Mouse (Mus musculus): Measurements from ENCODE around the gene Ipcef1.

The Ipcef1 gene

DNA sequence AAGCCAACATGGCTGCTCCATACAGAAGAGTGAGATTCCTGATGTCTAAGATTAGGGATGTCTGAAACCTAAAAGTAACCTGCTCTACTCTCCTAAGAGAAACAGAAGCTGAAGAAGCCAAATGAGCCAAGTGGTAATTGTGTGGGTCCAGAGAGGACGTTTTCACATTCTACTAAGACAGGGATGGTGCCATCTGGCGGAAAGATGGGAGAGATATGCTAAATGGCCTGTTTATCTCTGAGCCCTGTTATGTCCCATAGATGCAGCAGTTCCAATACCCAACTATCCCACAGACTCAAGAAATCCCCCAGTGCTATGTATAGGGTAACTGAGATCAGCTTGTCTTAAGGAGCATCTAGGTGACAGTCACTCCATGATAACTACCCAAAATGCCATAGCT lies 74.4 kb downstream of the Ipcef1 start:
- no peak for DNase-seq (ENCODE audit: inconsistent age in 2 of 2, low spot score in 1 of 2)

DNA sequence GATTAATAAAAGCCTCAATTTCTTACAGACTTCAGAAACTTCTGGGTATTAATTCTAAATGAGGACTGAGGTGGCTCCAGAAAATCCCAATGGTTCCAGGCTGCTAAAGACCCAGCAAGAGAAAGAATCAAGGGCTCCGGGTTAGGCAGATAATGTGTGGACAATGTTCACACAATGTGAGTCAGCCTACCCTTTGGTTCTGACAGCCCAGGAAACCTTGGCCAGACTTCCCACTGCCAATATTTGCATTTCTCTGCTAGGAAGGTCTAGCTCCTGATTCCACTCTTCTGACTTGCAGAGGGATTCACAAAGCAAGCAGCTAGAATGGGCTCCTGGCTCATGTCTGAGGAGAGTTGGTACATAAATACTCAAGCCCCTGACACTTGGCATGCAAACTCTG lies 83.9 kb downstream of the Ipcef1 start:
- no peak for DNase-seq (ENCODE audit: inconsistent age in 2 of 2, low spot score in 1 of 2)

DNA sequence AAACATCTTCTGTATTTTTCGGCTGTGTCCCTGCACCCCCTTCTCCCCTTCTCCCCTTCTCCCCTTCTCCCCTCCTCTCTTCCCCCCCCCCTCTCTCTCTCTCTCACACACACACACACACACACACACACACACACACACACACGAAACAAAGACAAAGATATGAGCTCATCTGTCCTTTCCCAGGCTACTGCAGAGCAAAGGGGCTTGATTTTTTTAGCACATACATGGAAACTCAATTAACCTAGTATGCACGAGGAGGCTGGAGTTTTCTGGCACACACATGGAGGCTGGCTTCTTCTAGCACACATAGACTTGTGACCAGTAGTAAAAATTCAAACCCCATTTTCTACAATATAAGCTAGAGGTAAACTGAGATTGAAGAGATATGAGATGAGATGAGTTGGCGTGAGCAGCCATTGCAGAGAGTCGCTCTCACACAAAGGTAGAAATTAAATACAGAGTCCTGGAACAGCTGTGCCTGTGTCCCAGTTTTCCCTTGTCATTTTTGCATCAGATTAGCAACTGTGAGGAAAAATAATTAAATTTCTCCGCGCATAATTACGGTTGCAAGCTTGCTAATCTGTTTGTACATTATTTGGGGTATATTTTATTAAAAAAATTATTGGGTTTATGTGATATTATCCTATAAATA lies 84.6 kb downstream of the Ipcef1 start:
- DNase-seq (ENCODE audit: inconsistent age in 2 of 2, low spot score in 1 of 2): no peak

DNA sequence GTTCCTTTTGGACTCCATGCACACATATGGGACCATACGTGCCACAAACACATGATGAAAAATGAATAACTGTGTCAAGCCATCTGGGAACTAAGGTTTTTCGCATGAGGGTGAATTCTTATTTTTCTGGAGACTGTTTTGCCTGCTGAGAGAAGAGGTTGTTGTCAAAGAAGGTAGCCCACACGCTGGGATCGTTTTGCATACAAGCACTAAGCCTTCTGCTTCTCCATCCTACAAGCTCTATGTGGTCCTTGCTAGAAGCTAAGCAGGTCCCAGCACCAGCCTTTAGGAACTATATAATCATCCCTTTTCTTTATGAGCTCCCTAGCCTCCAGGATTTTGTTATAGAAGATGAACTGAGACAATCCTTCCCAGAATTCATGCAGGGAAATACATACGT lies 93.5 kb downstream of the Ipcef1 start:
- DNase-seq (ENCODE audit: inconsistent age in 2 of 2, low spot score in 1 of 2): no peak

DNA sequence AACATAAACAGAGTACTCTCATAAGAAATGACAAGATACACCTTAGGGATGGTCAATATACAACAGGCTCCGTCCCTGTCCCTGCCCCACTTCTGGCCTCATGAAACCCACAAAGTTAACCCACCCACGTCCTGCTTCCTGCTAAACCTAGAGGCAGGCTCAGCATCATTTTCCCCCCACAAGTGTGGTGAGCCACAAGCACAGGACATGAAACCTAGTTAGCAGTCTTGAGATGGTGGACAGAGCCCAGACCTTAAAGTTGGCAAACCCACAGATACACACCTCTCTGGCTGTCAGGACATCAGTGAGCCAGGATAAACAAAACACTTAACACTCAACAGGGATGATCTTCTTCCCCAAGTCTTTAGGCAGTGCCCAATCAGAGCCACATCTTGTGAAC lies 95.9 kb downstream of the Ipcef1 start:
- no peak for DNase-seq (ENCODE audit: inconsistent age in 2 of 2, low spot score in 1 of 2)

DNA sequence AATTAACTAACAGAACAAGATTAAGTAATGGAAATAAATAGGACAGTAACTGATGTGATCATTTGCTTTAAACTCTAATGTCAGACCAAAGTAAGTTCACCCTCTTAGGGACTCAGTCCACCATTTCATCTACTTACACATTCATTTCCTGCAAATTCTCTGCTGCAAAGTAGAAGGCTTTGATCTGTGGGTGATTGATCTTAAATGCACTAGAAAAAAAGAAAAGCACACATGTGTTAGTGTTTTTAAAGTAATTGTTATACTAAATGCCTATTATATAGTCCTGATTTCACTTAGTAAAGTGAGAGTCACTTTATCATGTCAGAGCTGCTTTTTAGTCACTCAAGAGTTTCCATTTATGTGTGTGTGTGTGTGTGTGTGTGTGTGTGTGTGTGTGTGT lies 97.7 kb downstream of the Ipcef1 start:
- no peak for DNase-seq (ENCODE audit: inconsistent age in 2 of 2, low spot score in 1 of 2)

DNA sequence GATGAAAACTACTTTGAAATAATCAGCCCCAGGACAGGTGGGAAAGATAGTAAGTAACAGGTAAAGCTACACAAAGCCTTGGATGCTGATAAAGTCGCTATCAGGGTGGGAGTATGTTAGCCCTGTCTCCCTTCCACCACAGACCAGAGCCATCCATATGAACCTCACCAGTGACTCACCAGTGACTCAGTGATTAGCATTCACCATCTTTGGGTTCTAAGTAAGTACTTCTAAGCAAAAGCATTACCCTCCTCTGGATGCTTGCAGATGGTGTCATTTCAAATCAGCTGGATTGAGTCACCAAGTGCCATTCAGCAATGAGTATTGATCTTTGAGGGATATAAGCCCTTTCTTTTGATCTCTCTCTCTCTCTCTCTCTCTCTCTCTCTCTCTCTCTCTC lies 99.2 kb downstream of the Ipcef1 start:
- no peak for DNase-seq (ENCODE audit: inconsistent age in 2 of 2, low spot score in 1 of 2)

DNA sequence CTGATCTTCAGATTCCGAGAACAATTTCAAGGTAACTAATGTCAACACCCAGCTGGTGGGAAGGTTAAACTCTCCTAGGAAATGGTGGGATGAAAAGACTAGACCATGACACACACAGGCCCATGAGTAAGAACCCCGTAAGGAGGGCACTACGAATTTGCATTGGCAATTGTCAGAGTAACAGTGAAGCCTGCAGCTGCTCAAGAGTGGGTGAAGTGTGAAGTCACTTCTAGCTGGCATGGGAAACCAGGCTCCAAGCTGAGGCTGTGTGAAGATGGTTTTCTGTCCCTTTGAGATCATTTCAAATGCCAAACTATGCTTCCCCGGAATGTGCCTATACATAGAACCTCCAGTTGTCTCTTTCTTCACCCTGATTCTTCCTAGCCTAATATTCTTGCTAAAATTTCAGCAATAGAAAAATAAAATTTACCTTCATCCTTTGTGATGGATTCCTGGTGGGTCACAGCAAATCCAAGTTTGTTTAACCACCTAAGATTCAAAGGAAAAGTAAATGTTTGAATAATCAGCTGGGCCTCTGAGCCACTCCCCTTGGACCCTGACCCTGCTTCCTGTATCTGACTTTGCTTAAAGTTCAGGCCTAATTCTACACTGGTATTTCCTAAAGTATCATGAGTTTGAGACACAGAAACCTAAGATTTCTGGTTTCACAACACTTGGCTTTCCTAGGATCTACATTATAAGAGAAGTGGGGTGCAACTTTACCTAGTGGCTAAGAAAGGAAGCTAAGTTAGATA lies 115.4 kb downstream of the Ipcef1 start:
- DNase-seq (ENCODE audit: inconsistent age in 2 of 2, low spot score in 1 of 2): no peak

DNA sequence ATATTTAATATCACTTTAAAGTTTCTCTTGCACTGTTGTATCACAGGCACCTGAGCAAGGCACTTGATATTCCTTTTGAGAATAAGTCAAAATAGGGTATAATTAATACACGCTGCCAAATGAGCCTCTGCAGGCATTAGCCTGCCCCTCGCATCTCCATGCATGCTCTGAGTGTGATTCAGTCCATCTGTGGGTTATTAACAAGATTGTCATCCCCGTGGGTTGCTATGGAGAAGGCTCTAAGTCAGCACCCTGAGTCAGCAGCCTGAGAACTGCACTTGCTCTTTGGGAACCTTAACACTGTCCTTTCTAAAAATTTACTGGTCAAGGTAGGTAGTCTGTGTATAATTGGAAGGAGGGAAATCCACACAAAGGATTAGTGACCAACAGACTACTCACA lies 117.5 kb downstream of the Ipcef1 start:
- no peak for DNase-seq (ENCODE audit: inconsistent age in 2 of 2, low spot score in 1 of 2)

DNA sequence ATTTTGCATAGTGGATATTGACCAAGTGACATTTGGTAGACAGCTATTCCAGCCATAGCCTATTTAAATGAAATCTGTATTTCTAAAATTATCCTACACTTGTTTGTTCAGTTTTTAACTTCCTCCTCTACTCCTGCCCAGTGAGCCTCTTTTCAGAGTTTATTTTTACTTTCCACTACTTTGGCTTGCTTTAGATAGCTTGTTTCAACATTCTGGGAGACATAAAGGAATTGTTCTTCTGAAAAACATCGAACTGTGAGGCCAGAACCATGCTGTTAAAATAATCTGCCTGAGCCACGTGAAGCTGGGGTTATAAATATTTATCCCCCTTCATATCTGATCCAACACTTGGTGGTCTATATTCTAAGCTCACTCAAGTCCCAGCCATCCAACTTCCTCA lies 121.4 kb downstream of the Ipcef1 start:
- DNase-seq (ENCODE audit: inconsistent age in 2 of 2, low spot score in 1 of 2): no peak

DNA sequence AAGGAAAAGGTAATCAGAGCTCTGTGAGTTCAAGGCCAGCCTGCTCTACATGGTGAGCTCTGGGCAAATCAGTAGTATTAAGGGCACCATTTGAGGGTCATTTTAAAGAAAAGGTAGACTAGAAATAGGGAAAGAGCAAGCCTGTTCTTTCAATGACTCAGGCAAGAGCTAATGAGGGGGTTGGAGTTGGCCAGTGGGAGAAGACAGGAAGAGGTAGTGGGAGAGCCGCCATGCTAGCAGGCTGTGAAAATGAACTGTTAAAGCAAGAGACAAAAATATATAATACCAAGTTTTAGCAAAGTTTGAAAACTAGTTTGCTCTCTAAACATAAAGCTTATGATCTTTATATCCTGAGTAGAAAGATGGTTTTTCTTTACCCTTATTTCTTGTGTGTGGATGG lies 121.9 kb downstream of the Ipcef1 start:
- DNase-seq (ENCODE audit: inconsistent age in 2 of 2, low spot score in 1 of 2): no peak

DNA sequence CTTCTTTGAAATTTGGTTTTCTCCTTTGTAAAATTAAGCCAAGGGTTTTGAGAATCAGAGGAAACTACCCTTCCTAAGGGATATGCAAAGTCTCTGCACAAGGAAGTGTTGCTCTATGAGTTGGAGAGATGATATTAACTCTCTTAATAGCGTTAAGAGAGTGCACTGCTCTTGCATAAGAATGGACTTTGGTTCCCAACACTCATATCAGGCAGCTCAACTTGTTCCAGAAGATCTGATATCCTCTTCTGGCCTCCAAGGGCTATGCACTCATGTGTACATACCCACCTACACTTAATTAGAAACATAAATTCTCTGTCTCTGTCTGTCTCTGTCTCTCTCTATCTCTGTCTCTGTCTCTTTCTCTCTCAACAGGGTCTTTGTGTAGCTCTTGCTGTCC lies 123.4 kb downstream of the Ipcef1 start:
- DNase-seq (ENCODE audit: inconsistent age in 2 of 2, low spot score in 1 of 2): no peak

DNA sequence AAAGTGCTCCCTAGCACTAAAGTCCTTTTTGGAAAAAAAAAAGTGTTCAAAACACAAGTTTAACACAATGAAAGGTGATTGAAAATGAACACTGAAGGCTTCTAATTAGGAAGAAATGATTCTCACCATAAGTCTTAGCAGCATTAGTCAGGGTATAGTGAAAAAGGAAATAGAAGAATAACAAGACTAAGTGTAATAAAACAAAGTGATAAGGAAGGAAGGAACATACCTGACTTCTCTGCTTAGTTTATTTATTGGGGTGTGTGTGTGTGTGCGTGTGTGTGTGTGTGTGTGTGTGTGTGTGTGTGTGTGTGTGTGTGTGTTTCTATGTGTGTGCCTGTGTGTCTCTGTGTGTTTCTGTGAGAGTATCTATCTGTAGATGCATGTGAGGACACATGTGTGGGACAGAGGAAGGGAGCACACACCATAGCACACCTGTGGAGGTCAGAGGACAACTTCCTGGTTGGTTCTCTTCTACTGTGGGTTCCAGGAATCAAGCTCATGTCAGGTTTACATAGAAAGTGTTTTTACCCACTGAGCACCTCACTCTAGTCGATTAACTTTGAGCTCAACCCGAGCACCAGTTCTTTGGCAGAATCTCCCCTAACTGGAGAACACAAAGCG lies 124.6 kb downstream of the Ipcef1 start:
- DNase-seq (ENCODE audit: inconsistent age in 2 of 2, low spot score in 1 of 2): no peak

DNA sequence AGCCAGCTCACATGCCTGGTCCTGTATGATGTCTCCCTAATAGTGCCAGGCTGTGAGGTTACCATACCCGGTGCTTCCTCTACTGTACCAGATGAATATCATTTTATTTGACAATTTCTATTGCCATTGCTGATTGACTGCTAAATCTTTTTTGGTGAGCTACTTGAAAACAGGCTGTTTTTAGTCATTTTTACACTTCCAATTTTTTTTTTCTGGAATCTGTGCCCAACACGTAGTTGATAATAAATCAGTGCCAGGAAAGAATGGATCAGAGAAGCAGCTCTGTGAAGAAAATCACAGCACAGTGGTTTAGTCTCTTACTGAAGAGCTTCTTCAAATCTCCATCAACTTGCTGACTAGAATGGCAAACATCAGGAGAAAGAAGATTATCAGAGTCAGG lies 125.6 kb downstream of the Ipcef1 start:
- no peak for DNase-seq (ENCODE audit: inconsistent age in 2 of 2, low spot score in 1 of 2)

DNA sequence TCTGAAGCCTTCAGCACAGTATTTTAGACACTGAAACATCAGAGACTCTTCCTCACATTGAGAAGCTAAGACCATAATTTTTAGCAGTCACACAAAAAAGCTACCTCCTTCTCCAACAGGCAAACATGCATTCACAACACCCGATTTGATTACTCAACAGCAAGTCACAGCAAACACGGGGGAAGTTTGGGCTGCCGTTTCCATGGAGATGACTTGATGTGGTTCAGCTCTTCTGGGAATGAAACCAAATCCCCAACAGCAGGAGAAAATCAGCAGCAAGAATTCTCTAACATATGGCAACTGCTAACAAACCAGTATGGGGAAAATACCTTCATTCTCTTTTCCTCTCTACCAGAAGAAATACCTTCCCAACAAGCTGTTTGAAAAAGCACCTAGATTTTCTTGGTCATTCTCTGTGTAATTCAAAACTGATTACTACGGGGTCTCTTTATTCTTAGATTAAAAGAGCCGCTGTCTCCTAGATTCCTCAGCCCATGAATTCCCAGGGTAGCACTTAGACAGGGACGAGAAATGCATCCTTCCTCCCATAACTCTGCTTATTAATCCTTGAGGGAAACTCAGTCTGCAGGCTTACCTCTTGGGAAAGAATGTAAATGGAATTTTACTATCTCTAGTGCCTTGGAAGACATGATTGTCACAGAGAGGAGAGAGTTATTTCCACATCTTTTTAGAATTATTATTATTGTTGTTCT lies 135.6 kb downstream of the Ipcef1 start:
- DNase-seq (ENCODE audit: inconsistent age in 2 of 2, low spot score in 1 of 2): no peak

DNA sequence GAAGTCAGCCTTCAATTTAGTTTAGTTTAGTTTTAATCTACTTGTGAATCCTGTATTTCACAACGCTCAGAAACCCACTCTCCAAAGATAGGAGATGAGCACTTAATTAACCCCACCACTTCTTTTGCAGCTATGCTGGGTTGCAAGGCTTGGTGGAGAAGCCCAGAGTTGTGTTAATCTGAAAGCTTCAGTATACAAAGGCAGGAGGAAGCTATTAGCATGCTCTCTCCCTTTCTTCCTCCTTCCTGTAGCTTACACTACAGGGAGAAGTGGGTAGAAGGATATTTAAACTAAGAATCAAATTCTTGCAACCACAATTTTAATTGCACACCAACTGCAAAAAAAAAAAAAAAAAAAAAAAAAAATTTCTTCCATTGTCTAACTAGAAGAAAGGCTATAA lies 136.3 kb downstream of the Ipcef1 start:
- DNase-seq (ENCODE audit: inconsistent age in 2 of 2, low spot score in 1 of 2): no peak

DNA sequence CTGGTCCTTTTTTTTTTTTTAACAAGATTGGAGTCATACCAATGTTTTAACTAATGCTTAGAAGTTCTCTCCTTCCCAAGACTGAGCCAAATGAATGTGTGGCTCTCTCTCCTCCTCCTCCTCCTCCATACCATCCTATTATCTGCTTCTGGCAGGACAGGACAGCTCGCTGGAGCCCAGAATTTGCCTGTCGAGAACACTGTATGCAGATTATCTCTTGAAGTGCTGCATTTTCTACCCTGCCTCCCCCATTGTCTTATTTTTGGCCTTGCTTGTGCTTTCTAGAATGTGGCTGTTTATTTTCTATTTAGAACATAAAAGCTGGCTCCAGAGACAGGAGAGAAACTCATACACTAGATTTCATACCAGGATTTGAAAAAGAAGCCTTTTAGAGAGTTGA lies 142.5 kb downstream of the Ipcef1 start:
- no peak for DNase-seq (ENCODE audit: inconsistent age in 2 of 2, low spot score in 1 of 2)

DNA sequence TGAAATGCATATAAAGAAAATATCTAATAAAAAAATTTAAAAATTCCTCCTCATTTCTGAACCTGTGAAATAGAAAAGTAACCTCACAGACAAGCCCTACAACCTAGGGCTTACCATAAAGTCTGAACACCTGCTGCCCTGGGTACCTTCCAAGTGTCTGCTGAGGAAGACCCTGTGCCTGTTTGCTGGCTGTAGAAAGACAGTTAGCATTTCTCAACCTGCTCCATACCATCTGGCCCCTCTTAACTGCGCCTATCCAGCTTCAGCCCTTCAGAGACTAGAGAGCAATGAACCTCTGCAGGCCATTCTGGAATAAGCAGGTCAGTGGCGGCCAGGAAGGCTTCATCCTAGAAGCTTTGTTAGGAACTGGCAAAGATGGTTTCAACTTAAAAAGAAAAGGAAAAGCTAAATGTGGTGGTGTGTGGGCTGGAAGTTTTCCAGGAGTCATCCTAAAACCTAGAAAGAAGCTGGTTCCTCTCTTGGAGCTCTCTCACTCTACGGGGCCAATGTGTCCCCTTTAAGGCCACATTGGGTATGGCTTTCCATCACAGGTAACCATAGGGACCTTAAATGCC lies 150.4 kb downstream of the Ipcef1 start:
- no peak for DNase-seq (ENCODE audit: inconsistent age in 2 of 2, low spot score in 1 of 2)

DNA sequence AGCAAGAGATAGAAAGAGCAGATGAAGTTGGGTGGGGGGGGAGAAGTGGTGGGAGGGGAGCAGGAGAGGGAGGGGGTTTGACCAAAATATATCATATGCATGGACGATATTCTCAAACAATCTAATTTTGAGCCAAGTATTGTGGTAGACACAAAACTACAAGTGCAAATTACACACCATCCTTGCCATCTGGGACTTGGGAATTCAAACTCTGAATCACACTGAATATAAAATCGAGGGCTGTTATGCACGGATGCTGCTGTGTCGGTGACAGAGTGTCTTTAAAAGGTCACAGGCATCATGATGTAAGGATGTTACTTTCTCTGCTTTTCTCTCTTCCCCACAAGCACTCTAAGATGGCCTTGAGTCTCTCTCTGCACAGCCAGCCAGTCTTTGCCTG lies 152.2 kb downstream of the Ipcef1 start:
- DNase-seq (ENCODE audit: inconsistent age in 2 of 2, low spot score in 1 of 2): no peak

DNA sequence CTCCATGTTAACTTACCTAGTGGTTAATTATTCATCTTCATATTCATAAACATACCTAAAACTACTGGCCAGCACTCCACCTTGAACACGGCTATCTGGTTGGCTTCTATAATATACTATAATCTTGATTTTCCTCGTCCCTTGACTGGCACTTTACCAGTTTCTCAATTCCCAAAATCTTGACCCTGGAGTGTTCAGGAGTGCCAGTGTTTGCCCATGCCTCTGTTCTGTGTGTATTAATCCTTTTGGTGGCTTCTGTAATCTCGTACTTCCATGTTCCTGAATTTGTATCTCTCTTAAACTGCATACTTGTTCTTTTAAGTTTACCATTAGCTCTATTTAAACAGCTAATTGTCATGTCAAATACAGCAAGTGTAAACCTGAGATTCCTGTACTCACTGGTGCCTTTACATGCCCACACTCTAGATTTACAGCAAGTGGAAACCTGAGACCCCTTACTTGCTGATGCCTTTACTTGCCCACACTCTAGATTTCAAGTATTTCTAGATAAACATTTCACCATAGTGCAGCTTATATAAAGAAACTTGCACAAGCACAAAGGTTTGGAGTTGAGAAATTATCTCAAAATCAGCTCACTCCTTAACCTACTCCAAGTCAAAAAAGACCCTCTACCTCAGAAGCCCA lies 155.5 kb downstream of the Ipcef1 start:
- DNase-seq (ENCODE audit: inconsistent age in 2 of 2, low spot score in 1 of 2): no peak

DNA sequence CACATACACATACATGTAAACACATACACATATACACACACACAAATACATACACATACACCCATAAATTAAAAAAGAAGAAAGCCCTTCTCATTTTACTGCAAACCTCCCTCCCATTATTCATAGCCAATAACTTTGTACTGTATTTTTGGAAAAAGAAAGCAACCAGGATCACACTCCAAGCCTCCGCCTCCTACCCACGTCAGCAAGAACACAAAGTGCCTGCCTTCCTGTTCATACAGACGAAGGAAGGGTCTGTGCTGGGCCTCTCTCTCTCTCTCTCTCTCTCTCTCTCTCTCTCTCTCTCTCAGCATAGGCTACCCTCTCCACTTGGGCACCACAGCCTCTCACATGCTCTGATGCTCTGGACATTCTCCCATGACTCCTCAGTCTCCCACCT lies 156.5 kb downstream of the Ipcef1 start:
- no peak for DNase-seq (ENCODE audit: inconsistent age in 2 of 2, low spot score in 1 of 2)
